Mouse (Mus musculus) left cerebral cortex, adult 18-20 months (tissue): ENCODE results near the gene Ackr1. TPM values are rescaled to one million over a fixed set of nuclear protein-coding genes. Genes with fewer than 3 reads are reported as not detected.
"Not testable (repeated sequence)": the region's sequence is repeated elsewhere in the genome, so short reads cannot be mapped to it uniquely, and the experiment has no call there.

Experiments used
- DNase-seq, 2 experiments: peaks; one replicate each; pipeline ENCODE4 v3.0.0; 2021 to 2022; ENCODE audit warnings: low spot score in 2 of 2, mixed read lengths in 1 of 2
- total RNA-seq, 2 experiments: library from RNA; stranded (reverse); gene quantifications; 2 replicates each; pipeline ENCODE4 v1.2.3; 2021

Gene Ackr1
- total RNA-seq, 2 experiments from 2014 or later = 71.0 to 71.7 TPM

DNA sequence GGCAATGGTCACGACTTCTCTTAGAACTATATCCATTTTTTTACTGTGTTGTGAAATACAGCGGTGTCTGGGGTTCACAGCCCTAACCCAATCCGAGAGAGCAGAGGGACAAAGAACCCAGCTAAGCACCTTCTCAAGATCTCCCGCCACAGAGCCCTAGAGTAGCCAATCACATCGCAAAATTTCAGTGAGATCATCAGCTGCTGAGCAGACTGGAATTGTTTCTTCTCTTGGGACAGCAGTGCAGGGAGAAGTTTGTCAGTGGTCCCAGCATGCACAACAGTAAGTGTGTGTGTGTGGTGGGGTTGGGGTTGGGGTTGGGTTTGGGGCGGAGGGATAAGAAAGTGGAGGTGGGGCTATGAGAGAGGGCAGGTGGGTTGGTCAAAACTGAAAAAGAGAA is 16.4 kb upstream of the Ackr1 start:
- DNase-seq = no peak

DNA sequence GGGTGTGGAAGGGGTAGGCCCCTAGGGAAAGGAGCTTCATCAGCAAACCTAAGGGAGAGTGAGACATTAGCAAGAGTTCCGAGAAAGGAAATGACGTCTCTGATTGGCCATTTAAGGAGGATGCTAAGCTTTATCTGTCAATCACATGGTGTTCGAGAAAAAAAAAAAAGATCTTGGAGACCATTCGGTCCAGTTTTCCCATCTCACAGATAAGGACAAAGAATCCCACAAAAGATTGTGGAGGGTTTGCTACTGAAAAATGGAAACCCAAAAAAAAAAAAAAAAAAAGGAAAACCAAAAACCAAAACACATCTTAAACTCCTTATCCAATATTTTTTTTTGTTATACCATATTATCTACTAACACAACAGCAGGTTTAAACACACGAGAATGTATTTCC is 15.6 kb upstream of the Ackr1 start:
- DNase-seq = no peak

DNA sequence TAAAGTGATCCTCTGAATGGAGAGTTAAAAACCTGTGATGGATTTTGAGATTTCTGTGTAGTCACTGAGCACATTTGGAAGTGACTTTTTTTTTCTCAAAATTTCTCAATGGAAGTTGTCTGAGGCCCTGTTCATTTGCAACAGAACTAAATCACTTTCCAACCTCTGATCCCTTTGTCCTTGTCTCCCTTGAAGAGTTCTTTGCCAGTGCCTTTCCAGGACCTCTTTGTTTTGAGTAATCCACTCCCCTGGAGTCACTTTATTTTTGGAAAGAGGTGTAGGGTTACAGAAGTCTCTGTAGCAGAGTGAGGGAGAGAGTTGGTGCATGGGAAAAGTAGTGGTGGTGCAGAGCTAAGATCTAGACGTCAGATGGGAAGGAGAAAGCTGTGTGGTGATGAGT is 15.0 kb upstream of the Ackr1 start:
- no peak for DNase-seq

DNA sequence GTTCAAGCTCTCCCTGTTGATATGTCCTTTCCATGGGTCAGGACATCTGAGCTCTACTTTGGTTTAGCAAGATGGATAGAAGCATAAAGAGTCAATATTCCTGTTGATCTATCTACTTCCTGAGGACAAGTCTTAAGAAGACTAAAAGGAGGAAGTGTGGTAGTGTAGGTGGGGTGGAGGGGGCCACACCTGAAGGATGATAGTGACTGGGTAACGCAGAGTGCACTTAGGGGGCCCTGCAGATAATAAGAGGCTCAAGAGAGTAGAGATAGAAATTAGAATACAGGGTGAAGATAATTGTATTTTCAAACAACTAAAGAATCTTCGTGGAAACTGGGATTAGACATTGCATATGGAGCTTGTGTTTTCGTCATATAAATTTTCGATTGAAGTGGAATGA is 11.6 kb upstream of the Ackr1 start:
- DNase-seq = no peak

DNA sequence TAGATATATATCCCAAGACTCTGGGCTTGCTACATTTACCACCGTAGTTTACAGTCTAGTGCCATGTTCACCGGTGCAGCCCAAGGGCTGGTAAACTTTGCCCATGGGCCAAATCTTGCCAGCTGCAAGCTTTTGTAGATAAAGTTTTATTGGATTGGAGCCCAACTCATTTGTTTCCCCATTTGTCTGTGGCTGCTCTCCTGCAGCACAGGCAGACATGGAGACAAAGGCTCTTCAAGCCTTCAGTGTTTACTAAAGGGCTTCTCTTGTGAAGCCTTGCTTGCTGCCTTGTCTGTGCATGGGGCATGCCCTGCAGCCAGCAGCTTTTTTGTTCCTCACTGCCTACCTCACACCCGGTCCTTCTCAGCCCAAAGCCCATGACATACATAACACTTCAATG is 10.4 kb upstream of the Ackr1 start:
- DNase-seq = no peak

DNA sequence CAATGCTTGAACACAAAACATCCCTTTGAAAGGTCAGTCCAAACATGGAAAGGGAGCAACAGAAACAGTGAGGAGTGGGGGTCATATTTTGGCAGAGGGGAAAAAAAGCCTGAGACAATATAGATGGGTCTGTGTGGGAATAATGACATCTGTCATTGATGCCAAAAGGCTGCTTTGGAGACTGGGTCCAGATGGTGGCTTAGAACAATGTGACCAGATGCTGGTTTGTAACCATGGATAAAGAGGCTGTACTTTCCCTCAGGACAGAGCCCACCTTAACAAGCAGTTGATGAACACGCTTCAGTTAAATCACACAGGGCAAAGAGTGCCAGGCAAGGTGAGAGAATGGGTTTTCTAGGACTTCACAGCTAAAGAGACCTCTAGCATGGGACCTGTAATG is 8.9 kb upstream of the Ackr1 start:
- no peak for DNase-seq

DNA sequence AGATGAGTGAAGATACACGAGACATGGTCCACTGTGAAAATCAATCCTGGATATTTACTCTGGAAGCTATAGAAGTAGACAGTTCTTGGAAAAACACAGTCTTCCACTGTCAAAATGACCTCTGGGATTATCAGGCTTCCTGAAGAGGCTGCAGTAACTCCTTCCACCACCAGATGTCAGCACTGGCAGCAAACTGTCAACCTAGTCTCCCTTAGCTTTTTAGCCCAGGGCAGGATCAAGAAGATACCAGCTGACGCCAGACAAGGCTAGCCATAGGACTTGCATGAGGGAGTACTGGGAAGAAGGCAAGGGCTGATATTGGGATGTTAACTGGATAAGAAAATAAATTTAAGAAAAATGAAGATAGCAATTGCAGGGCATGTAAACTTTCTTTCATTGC is 6.0 kb upstream of the Ackr1 start:
- DNase-seq = peak; percentile 72 to 79

DNA sequence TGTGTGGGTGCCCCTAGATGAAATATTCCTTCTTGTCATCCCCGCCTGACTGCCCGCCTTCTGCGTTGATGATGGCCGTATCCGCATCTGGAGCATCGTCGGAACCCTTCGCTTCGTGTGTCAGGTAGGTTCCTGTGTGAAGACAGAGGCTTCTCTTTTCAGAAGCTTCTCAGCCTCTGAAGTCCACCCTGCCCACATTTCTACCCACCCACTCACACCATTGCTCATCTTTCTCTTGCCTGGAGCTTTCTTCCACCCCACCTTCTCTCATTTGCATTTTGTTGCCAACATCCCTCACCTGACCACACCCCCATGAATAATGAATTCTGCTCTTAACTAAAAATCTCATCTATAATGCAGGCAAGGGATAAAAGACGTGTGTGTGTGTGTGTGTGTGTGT is 3.5 kb upstream of the Ackr1 start:
- peak in 1 of 2 experiments; percentile 47 for DNase-seq

DNA sequence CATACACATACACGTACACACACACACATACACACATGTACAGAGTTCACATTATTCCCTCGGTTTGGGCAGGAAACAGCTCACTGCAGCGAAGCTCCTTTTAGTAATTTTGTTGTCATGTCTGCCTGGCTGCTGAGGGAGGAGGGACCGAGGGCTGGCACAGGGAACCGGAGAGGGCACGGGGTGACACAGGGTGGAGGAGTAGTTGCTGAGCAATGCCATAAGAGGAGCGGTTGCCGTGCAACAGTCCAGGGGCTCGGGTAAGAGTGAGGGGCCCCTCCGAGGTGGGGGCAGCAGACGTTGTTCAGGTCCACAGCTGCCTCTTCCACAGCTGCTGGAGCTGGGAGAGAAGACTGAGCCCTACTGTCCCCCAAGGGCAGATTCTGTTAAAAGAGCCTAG is 2.4 kb upstream of the Ackr1 start:
- DNase-seq = no peak

DNA sequence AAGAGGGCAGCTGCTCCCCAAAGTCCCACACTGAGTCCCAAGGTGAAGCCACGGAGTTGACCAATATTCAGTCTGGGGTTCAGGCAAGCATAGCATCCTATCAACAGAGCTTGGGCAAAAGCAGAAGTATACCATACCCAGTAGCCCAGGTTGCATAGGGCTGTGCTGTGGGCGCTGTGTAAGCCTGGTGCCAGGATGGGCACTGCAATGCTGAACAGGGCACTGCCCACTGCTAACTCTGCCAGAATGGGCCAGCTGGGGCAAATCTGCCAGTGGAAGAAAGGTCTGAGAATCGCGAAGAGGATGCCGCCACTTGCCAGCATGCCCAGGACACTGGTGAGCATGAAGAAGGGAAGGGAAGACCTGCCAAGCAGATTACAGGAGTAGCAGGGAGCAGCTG is 1.1 kb downstream of the Ackr1 start:
- no peak for DNase-seq

DNA sequence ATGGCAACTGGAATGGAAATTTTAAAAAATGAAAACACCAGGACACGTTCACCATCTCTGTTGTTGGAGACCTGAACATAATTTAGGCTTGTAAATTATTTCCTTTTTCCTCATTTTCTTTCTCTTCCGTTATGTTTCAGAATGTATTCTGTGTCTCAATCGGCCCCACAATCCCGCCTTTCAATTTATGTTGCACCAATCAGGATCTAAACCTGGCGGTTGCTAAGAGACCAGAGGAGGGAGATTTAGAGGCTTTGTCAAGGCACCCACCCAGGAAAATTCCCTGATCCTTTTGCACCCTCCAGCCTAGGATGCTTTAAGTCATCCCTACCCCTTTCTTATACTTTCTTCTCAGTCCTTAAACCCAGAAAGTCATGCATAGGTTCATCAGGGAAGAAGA is 3.8 kb downstream of the Ackr1 start:
- no peak for DNase-seq

DNA sequence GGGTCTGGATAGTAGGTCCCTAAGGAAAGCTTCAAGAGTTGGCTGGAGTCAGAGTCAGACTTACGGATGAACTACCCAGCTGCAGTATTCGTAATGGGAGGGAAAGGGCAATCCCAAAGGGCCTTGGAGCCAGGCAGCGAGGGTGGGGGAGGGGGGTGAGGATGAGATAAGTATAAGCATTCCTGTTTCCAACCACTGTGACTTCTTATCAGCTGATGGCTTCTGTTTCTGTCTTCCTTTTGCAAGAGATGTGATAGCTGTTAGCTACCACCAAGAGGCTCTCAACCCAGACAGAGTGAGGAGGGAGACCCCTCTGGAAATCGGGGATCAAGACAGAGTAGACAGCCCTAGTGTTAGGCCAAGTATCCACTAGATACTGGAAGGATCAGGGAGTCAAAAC is 4.4 kb downstream of the Ackr1 start:
- DNase-seq = no peak

DNA sequence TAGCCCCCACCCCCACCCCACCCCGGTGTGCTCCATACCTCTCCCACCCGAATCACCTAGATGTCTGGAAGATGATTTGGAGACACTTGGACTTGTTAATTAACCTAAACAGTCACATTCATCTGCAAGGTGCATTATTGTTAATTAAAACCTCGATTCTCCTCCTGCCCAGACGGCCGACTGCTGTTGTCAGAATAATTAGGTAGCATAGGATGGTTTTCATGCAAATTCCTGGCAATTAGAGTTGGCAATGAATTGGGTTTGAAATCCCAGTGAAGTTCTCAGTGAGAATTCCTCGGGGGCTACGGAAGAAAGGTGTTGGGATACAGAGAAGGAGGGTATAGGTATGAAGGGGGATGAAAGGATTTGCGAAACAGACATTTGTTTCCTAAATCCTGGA is 5.1 kb downstream of the Ackr1 start:
- DNase-seq = no peak

DNA sequence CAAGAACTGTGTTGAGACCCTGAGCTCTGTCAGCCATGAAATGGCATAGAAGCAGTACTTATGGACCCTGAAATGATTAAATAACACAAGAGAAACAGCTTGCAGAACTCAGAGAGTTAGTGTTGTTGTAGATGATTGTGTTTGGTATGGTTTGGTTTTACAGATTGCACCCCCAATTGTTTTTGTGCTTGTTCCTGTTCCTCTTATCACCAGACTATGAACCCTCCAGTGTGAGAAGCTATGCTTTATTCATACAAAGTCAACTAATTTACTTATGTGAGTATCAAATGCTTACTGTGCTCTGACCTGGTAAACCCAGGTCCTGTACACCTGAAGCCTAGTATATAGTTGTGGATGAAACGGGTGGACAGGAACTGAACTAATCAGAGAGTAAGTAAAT is 7.0 kb downstream of the Ackr1 start:
- DNase-seq = no peak

DNA sequence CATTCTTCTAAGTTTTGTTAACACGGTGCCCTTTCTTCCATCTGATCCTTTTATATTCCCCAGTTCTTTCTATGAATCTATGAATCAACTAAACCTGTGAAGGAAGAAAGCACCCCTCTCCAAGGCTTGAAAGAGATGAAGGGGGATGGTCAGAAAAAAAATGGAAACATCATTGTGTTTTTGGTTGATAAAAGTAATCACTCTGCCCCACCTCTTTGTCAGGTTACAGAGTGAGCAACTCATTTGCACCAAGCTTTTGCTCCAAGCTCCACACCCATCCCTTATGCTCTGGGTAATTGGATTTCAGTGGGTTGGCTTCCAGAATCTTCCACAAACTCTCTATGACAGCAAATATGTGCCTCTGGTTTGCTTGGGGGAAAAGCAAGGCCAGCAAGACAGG is 8.2 kb downstream of the Ackr1 start:
- DNase-seq = no peak

DNA sequence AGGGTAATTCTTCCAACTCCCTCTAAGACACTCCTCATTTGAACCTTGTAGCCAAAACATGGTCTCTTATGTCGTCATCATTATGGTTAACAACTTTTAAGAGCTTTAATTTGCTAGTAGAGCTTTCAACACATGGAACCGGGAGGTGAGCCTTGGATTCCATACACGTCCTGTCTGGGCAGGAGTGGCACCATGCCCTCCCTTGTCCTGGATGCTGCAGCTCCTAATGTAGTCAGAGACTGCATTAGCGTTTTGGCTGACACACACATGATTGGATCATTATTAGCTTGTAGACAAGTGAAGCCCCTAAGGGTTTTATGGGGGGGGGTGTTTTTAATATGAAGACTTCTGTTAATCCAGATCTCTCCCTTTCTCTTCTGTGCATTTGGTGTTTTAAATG is 8.6 kb downstream of the Ackr1 start:
- DNase-seq = no peak

DNA sequence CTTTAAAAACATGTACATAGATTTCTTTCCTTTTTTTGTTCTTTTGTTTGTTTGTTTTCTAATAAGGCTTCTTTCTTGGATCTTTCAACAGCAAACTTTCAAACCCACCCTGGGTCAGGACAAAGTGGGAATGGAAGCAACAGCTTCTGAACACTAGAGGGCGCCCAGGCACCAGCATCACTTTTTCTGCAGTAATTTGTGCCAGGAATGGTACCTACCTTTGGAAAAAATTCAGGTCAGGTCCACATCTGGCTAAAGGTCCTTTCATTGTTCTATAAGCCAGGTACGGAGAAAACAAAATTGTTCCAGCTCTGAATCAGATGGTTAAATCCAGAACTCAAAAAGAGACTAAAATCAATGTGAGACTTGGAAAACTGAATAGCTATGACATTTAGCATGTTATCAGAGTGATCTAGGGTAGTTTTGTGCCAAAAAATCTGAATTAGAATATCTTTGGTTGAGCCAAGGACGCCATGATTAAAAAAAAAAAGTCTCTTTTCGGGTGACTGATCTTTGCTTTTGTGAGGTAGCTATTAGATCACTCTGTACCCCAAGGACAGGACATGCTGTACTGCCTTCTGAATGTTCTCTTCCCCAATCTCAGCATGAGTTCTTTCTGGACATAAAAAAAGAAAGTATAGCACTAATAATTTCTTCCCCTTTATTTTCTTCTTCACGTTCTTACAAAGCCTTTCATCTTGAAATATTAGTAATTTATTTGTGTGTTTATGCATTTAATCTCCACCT is 9.5 kb downstream of the Ackr1 start:
- peak; percentile 50 to 61 for DNase-seq

DNA sequence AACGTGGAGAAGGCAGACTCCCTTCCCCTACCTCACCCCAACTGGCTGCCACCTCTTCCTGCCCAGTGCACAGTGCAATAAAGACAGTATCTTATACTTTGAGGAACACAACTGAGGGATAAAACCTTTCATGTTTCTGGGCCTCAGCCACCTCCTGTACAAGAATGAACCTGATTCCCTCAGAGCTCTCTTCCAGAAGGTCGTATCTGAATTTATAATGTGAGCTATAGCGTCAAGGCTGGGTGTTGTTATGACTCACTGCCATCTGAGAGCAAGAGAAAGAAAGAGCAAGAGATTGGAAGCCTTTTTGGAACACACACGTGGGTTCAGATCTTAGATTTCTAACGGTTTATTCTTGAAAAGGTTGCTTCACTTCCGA is 11.3 kb downstream of the Ackr1 start:
- no peak for DNase-seq

DNA sequence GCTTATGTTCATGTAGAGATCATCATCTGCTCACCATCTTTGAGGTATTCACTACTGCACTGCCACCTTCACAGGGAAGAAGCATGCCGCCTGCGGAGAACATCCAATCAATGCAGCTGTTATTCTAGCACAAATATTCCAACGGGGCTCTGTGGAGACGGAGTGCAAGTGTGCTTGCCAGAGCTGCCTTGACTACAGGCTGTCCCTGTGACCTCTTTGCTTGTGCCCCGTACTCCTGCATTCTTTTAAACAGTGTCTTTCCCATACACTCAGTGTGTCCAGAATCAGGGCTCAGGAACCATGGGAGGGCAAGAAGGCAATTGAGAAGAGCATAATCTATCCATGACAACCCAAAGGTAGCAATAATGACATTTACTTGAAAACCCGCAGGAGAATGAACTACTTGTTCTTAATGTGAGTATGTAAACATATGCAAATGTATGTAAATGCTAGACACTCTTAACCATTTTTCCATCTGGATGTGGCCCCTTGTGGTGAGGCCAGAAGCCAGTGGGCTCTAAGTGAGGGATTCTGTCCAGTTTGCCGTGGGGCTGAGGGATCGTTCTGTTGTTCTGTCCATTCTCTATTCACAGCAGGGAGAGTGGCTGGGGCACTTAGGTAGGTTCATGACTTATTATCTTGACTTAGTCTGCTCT is 11.8 kb downstream of the Ackr1 start:
- no peak for DNase-seq

DNA sequence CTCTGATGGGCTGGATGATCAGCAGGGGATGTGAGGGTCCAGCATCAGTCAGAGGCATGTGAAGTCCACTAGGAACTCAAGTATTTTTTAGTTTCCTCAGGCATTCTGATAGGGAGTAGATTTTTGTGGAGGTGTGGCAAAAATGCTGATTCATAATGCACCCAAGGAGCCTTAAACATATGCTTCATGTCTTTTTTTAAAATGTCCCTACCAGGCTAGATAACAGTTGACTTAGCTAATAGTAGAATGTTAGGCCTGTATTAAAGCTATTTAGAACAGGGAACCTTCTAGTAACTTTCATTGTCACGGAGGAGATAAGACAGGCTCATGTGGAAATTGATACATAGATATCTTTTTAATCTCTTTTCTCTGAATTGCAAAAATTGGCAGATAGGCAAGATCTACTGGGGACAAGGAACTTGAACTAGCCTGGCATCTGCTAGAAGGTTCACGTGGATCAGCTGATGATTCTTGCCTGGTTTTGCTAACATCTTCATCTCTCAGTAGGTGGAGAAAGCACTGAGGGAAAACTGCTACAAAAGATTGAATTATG is 15.5 kb downstream of the Ackr1 start:
- DNase-seq = no peak

DNA sequence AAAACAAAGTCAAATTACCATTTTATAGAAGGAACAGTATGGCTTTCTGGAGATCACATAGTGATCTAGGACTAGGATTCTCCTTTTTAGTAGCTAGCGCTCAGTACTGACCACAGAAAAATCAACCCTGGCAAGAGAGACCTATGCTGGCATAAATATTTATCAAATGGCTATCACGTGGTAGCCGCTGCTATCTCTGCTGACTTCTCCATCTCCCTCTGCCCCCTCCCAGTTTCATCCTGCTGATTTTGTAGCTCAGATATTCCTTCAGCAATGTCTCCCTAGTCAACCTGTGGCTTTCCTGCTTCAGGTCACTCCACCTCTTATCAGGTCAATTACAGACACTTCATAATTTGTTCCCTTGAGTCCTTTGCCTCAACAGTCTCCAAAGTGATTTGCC is 17.8 kb downstream of the Ackr1 start:
- DNase-seq = no peak

DNA sequence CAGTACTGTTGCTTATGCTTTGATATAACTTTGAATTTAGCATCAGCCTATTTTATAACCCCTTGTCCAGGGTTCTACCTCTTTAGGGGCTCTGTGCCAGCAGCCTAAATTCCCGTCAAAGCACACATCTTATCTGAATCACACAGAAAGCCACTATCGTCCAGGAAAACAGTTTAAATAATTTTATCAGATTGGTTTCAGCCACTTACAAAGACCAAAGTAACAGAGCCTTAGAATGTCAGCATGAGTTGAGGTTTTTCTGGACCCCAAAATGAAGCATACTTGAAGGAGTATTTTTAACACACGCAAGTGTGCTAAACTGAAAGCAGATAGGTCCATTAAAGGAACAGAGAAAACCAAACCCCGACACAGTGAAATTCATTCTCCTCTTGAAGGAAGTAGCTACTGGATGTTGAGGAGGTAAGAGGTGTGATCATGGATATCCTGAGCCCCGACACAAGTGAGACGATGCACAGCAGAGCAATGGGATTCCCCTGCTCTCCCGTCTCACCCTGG is 20.0 kb downstream of the Ackr1 start:
- DNase-seq = not testable (repeated sequence)

DNA sequence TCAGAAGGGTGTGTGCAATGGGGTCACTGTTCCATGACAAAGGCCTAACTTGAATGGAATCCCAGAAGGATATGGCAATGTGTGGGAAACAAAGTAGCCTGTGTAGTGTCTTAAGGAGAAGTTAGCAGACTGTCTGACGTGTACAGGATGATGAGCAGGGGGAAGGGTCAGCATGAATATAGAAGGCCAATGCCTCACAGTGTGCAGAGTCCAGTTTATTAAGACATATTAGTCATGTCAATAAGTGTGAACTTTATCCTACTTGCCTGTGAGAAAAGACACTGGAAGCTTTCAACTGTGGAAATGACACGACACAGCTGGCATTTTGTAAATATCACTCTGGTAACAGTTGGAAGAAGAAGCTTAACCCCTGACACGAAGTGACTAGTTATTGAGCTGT is 30.8 kb downstream of the Ackr1 start:
- not testable (repeated sequence) for DNase-seq
